Mouse (Mus musculus) Patski (cell line): ENCODE measurements at regions not wholly inside any gene's neighbourhood (a gene's known extent, or its start where the extent isn't known, plus 50 kb on each side); places are given as distances from the start of the nearest gene placed in this dataset.

ENCODE experiments used
- ATAC-seq: fragments of 100-300 bp; one replicate; pipeline ENCODE4 v1.8.0; 2021
- CTCF ChIA-PET: fragments of 350-600 bp; sonication (Branson Sonifier 250); formaldehyde crosslinking; loops from one replicate; lab custom pipeline; 2022; ENCODE audit warnings: inconsistent platforms; lab: Charles Lee
- POLR2A ChIA-PET: fragments of 350-600 bp; sonication (Branson Sonifier 250); formaldehyde crosslinking; loops from one replicate; lab custom pipeline; 2022; ENCODE audit warnings: antibody characterized with exemption, inconsistent platforms; lab: Charles Lee
- DNase-seq: peaks from one replicate; pipeline ENCODE4 v3.0.0-alpha.2; 2011; ENCODE audit warnings: low read depth, low spot score
- H3K27me3 ChIP-seq: fragments of 371-371 bp; one replicate; pipeline ENCODE4 v1.5.1; 2021
- CTCF ChIP-seq: fragments of 100-300 bp; IDR thresholded peaks from one replicate; pipeline ENCODE4 v1.5.1; 2021
- in situ Hi-C: fragments of 300-500 bp; cut with MboI; formaldehyde crosslinking; loops from 3 replicates; pipeline ENCODE4 v1.11.1; 2018; ENCODE audit warnings: low pct_unique_long_range_greater_than_20kb, mixed read lengths

GRCm38 (mm10) chr9:34029503-34030169, 456.1 kb upstream of the Kirrel3 start:
- TF ChIP-seq CTCF, result no peak
- CTCF ChIA-PET, result interaction anchor here (1.2 kb wide), 1 partner anchor 25 kb away, joined by 3 read pairs; no protein-coding TSS in a partner anchor
- DNase-seq, result peak; percentile 22

GRCm38 (mm10) chr9:34054435-34054834, 431.3 kb upstream of the Kirrel3 start:
- DNase-seq, result no peak
- POLR2A ChIA-PET, result no interaction called here

More at GRCm38 (mm10) chr9:34029503-34030169, 456.1 kb upstream of the Kirrel3 start:
- POLR2A ChIA-PET, result no interaction called here
- peak; percentile 87 for ATAC-seq
- H3K27me3 ChIP-seq, result no peaks in the 10 kb centered on the region
- in situ Hi-C loops, result loop anchor here (25.0 kb wide), 1 partner anchor 767 kb away; no protein-coding TSS in a partner anchor

More at GRCm38 (mm10) chr9:34054435-34054834, 431.3 kb upstream of the Kirrel3 start:
- no peak for ATAC-seq
- in situ Hi-C loops, result loop anchor here (5.0 kb wide), 1 partner anchor 433 kb away; the partner anchor contains the start of gene Kirrel3
- TF ChIP-seq CTCF, result peak; percentile 67
- H3K27me3 ChIP-seq, result no peaks in the 10 kb centered on the region
- CTCF ChIA-PET, result interaction anchor here (1.4 kb wide), 1 partner anchor 25 kb away, joined by 3 read pairs; no protein-coding TSS in a partner anchor
